Mouse (Mus musculus) thymus, adult 18-20 months (tissue): Measurements from ENCODE around the gene Fsip1.

ENCODE experiments used
- DNase-seq, 2 experiments: peaks; one replicate each; pipeline ENCODE4 v3.0.0; 2022; ENCODE audit warnings: mixed read lengths in 2 of 2

The Fsip1 gene

GRCm38 (mm10) chr2:118085647-118086046, 171.1 kb downstream of the Fsip1 start:
- no peak for DNase-seq

DNA sequence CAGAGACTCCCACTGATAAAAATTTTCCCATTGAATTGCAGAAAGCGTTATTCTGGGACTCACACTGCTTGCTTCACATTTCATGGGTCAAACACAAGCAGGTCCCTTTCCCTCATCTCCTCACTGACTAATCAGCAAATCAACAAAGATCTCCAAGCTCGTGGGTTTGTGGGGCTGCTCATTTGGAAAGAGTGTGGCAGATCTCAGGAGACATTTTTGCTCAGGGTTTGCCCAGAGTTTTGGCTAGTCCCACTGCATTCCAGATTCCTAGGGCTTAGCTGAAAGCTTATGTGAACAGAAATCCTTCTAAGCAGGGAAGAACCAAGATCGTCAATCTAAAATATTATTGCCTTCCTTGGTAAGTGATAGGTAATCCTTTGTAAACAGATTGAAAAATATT, 172.1 kb downstream of the Fsip1 start:
- DNase-seq, result no peak

DNA sequence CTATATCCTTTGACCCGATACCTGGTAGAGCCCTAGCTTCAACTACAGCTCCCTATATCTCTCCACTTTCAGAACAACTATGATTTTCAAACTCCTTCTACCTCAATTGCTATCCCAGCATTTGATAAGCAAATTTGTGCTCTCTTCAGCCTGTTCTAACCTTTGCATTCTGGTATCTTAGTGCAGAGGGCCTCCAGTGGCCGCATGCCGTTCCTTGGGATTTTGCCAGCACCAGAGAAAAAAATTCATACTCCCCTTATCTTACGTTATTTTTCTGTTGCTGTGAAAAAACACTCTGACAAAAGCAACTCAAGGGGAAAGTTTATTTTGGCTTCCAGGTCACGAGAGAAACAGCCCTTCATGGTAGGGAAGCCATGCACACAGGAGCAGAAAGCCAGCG, 173.1 kb downstream of the Fsip1 start:
- no peak for DNase-seq

DNA sequence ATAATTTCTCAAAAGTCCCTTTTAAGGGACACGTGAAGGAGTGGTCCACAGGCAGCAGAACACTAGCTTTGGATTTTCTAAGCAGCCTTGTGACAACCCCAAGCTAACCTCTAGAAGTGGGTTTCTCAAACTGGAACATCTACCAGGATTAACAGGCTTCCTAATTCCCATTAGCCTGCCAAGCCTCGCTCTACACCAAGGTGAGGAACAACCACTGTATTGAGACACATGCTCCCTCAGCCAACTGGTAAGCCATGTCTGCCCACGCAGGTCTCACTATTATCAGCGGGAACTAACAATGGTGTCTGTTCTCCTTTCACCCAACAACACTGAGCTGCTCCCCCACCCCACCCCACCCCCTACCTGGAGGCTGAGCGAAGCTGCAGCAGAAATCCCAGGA, 175.2 kb downstream of the Fsip1 start:
- no peak for DNase-seq
